Mouse (Mus musculus) NIH3T3 (cell line): ENCODE data around the gene Tmod4.

Experiments
- DNase-seq: peaks from one replicate; pipeline ENCODE4 v3.0.0-alpha.2; 2012; ENCODE audit warnings: low read depth

Tmod4 gene

DNA sequence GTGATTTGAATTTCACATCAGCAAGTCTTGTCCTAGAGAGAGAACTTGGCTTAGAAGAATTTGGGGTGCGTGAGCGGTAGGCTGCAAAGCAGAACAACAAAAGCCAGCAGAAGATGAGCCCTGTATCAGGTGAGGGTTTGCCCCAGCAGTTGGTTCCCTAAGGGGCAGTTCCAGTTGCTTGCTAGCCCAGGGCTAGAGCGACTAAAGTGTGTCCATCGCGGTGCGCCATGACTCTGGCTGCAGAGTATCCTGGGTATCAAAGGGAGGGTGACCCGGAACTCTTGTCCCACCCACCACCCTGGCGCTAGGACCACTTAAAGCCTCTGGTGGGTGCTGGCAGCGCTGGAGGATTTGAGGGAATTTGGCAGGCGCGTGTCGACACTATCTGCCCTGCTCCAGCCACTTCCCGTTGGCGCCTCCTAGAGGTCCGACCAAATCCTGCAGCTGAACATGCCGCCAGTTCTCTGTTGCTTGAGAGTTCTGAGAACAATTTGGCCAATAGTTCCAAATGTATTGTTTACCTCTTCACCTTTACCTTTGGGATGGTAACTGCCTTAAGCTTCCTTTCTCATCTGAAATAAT, 49.8 kb downstream of the Tmod4 start:
- peak; percentile 25 for DNase-seq

DNA sequence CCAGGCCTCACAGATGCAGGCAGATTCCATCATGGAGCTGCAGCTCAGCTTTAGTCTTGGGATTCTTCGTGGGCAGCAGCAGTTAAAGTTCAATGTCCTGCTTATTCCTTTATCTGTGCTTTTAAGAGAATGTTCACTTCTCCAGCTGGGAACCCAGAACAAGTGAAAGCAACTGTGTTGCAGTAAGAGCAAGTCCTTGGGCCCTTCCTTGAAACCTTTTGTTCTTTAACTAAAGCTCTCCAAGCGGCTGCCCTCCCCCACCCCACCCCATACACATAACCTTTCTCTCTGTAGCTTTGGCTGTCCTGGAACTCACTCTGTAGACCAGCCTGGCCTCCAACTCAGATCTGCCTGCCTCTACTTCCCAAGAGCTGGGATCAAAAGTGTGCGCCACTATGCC, 52.2 kb downstream of the Tmod4 start:
- DNase-seq, result no peak

DNA sequence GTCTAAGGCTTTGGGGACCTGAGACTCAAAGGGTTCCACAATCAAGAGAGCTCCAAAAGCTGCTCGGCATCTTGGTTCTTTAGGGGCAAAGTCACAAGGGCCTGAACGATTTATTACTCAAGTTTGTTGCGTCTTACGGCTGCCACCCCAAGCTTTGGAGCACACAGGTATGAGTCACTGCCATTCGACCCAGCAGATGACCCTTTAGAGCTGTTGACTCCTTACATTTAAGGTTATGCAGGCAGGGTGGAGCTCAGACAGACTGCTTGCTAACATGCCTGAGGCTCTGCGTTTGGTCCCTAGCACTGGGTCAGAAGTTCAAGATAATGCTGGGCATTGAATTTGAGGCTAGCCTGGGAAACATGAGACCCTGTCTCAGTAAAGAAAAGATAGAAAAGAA, 53.3 kb downstream of the Tmod4 start:
- DNase-seq, result peak; percentile 54
